Mouse (Mus musculus): ENCODE results near the gene Naa30. TPM values are rescaled to one million over a fixed set of nuclear protein-coding genes. Genes with fewer than 3 reads are reported as not detected.

Gene Naa30
- total RNA-seq (2014; rRNA removed) (15.9 and 16.1 TPM in 2 replicates), polyA plus RNA-seq (2012; rRNA removed) (6.7 and 6.8 TPM in 2 replicates)

GRCm38 (mm10) chr14:49171867-49172581 is at the start of gene Naa30:
Gene Naa30, plus strand, starts transcription at chr14:49172226.
- peak; percentile 90 for DNase-seq (ENCODE audit: extremely low read depth, low read depth, low spot score)
- Histone ChIP-seq H3K27ac (replicated peaks; ENCODE audit: insufficient read depth, low read depth, low read length) (peak within 1 kb of the TSS; percentile 85), H3K27me3 (ENCODE audit: control insufficient read depth, insufficient read depth, low read length) (no peaks in the 10 kb centered on the region), H3K4me3 (ENCODE audit: insufficient read depth, low read depth, low read length) (peak within 1 kb of the TSS; percentile 100), H3K36me3 (ENCODE audit: control insufficient read depth, insufficient read depth, low read length) (peaks cover 2% of the 10 kb centered on the region; the same call in 1 of the 2 replicates), H3K9ac (ENCODE audit: low read depth, low read length) (peak within 1 kb of the TSS; percentile 99), H3K4me1 (ENCODE audit: control insufficient read depth, insufficient read depth, low read length) (peaks cover 19% of the 10 kb centered on the region), H3K79me2 (ENCODE audit: control insufficient read depth, insufficient read depth, low read length) (peaks cover 28% of the 10 kb centered on the region)
- TF ChIP-seq POLR2A (IDR thresholded peaks at IDR 0.05; ENCODE audit: extremely low read depth, insufficient read depth, low read length) (peak; percentile 53; the same call in 1 of the 2 replicates), CTCF (IDR thresholded peaks at IDR 0.05; ENCODE audit: low read depth, low read length) (no peak)
- 1% methylated on average over 75 of the region's 86 CpGs for WGBS

DNA sequence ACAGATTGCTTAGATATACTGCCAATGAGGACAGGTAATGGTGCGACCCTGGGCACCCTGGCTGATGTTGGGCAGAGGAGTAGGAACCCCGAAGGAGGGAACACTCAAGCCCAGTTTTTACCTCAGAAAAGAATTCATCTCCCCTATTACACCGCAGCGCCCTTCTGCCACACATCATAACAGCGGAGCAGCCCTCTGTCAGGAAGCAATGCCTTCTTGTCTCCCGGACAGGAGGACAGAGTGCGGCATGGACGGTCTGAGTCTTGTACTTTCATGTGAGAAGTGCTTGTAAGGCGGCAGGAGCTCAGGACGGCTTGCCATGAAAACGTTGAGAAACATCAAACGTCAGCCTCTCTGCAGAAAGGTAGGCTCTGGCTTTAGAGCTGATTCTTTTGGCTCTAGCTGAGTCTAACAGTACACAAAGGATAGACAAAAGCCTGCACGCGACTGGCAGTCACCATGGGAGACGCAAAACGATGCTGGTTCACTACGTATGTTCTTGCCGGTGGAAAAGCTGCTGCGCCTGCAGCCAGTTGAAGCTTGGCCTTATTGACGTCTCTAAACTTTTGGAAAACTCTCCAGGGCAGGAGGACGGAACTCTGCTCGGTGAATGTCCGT is 44.8 kb upstream of the Naa30 start:
- TF ChIP-seq CTCF (IDR thresholded peaks at IDR 0.05; ENCODE audit: low read depth, low read length), result no peak
- no peak for TF ChIP-seq POLR2A (IDR thresholded peaks at IDR 0.05; ENCODE audit: extremely low read depth, insufficient read depth, low read length)
- 83% methylated on average over 23 of the region's 23 CpGs for WGBS
- Histone ChIP-seq H3K4me1 (ENCODE audit: control insufficient read depth, insufficient read depth, low read length) (no peaks in the 10 kb centered on the region), H3K36me3 (ENCODE audit: control insufficient read depth, insufficient read depth, low read length) (no peaks in the 10 kb centered on the region), H3K27me3 (ENCODE audit: control insufficient read depth, insufficient read depth, low read length) (no peaks in the 10 kb centered on the region), H3K79me2 (ENCODE audit: control insufficient read depth, insufficient read depth, low read length) (no peaks in the 10 kb centered on the region), H3K9ac (ENCODE audit: low read depth, low read length) (no peak overlapping the region), H3K27ac (replicated peaks; ENCODE audit: insufficient read depth, low read depth, low read length) (no peak overlapping the region), H3K4me3 (ENCODE audit: insufficient read depth, low read depth, low read length) (no peak overlapping the region)
- DNase-seq (ENCODE audit: extremely low read depth, low read depth, low spot score), result no peak

DNA sequence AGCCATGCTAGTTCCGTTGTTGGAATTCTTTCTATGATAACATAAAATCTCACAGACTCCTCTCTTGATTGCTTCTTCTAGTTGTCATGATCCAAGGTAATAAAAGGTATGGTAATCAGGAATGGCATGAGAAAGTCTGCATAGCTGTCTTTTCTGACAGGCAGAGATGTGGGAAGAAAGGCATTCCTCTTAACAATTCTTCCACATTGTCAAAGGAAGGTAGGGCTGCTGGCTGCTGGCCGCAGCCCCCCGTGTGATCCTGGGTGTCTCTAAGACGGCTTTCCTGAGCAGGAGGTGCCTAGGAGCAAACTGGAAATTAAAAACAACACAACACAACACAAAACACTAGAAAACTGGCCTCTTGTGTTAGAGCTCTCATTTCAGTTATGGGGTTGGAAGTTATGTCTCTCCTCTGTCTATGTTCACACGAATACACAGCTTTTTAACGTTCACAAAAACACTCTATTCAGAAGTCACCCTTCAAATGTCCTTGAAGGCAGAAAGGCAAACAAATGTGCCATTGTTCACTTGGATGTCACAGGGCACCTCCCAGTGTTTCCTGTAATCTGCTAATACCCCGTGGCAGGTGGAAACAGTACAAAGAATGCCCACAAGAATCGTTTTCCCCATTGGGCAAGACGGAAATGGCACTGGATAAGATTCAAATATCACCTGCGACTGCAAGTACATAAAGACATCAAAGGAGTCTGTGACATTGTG is 43.3 kb upstream of the Naa30 start:
- no peak for DNase-seq (ENCODE audit: extremely low read depth, low read depth, low spot score)
- WGBS, result 69% methylated on average over 10 of the region's 10 CpGs
- Histone ChIP-seq H3K9ac (ENCODE audit: low read depth, low read length) (no peak overlapping the region), H3K4me3 (ENCODE audit: insufficient read depth, low read depth, low read length) (no peak overlapping the region), H3K4me1 (ENCODE audit: control insufficient read depth, insufficient read depth, low read length) (no peaks in the 10 kb centered on the region), H3K79me2 (ENCODE audit: control insufficient read depth, insufficient read depth, low read length) (no peaks in the 10 kb centered on the region), H3K27me3 (ENCODE audit: control insufficient read depth, insufficient read depth, low read length) (no peaks in the 10 kb centered on the region), H3K36me3 (ENCODE audit: control insufficient read depth, insufficient read depth, low read length) (no peaks in the 10 kb centered on the region), H3K27ac (replicated peaks; ENCODE audit: insufficient read depth, low read depth, low read length) (no peak overlapping the region)
- no peak for TF ChIP-seq POLR2A (IDR thresholded peaks at IDR 0.05; ENCODE audit: extremely low read depth, insufficient read depth, low read length)

DNA sequence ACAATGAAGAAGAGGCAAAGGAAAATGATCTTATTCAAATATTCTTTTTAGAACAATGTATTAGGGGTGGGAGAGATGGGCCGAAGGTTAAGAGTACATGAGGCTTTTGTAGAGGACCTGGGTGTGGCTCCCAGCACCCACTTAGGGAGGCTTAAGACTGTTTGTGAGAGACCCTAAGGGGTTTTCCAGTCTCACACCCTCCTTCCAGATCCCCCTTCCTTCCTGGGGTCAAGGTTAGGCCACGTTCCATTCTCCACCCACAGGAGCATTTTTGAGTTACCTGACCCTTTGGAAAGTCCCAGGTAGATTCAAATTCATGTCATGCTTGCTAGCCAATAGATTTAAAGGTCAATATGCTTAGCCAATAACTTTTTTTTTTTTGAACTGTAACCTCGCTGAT is 39.6 kb upstream of the Naa30 start:
- no peaks in the 10 kb centered on the region for H3K79me2 ChIP-seq (ENCODE audit: control insufficient read depth, insufficient read depth, low read length)

GRCm38 (mm10) chr14:49138171-49138570 is 33.9 kb upstream of the Naa30 start:
- H3K4me1 ChIP-seq (ENCODE audit: control insufficient read depth, insufficient read depth, low read length), result no peaks in the 10 kb centered on the region
- no peak for DNase-seq (ENCODE audit: extremely low read depth, low read depth, low spot score)
- TF ChIP-seq POLR2A (IDR thresholded peaks at IDR 0.05; ENCODE audit: extremely low read depth, insufficient read depth, low read length), result no peak
- TF ChIP-seq CTCF (IDR thresholded peaks at IDR 0.05; ENCODE audit: low read depth, low read length), result no peak
- H3K27ac ChIP-seq (replicated peaks; ENCODE audit: insufficient read depth, low read depth, low read length), result no peak overlapping the region
- no peaks in the 10 kb centered on the region for H3K36me3 ChIP-seq (ENCODE audit: control insufficient read depth, insufficient read depth, low read length)
- no peak overlapping the region for H3K9ac ChIP-seq (ENCODE audit: low read depth, low read length)
- no peak overlapping the region for H3K4me3 ChIP-seq (ENCODE audit: insufficient read depth, low read depth, low read length)
- no peaks in the 10 kb centered on the region for H3K27me3 ChIP-seq (ENCODE audit: control insufficient read depth, insufficient read depth, low read length)
- no peaks in the 10 kb centered on the region for H3K79me2 ChIP-seq (ENCODE audit: control insufficient read depth, insufficient read depth, low read length)
- WGBS, result 60% methylated on average over 1 of the region's 1 CpGs

More for the DNA sequence above, 39.6 kb upstream of the Naa30 start:
- Histone ChIP-seq H3K36me3 (ENCODE audit: control insufficient read depth, insufficient read depth, low read length) (no peaks in the 10 kb centered on the region), H3K9ac (ENCODE audit: low read depth, low read length) (no peak overlapping the region), H3K4me3 (ENCODE audit: insufficient read depth, low read depth, low read length) (no peak overlapping the region), H3K4me1 (ENCODE audit: control insufficient read depth, insufficient read depth, low read length) (no peaks in the 10 kb centered on the region), H3K27ac (replicated peaks; ENCODE audit: insufficient read depth, low read depth, low read length) (no peak overlapping the region), H3K27me3 (ENCODE audit: control insufficient read depth, insufficient read depth, low read length) (no peaks in the 10 kb centered on the region)
- no peak for DNase-seq (ENCODE audit: extremely low read depth, low read depth, low spot score)
- WGBS, result 81% methylated on average over 3 of the region's 3 CpGs
- TF ChIP-seq CTCF (IDR thresholded peaks at IDR 0.05; ENCODE audit: low read depth, low read length) (no peak), POLR2A (IDR thresholded peaks at IDR 0.05; ENCODE audit: extremely low read depth, insufficient read depth, low read length) (no peak)
